Mouse (Mus musculus) heart, embryonic 14.5 days (tissue): ENCODE data around the gene Gimap5. TPM values are rescaled to one million over a fixed set of nuclear protein-coding genes. Genes with fewer than 3 reads are reported as not detected.
A peak's percentile ranks its signal among the peaks of the same experiment; 100 is the strongest.

Experiments used
- ATAC-seq: fragments of 200-750 bp; cut with Nextera tagmentation; 2 replicates; pipeline ENCODE4 v1.8.0; 2017; ENCODE audit warnings: low read depth, moderate TSS enrichment; ENCODE audit not compliant: insufficient number of reproducible peaks, insufficient read depth, low FRiP score
- H3K27ac ChIP-seq, 2 experiments: fragments of 200-500 bp in 1 of 2; fragments of 300-500 bp in 1 of 2; sonication (generic) in 1 of 2; replicated peaks in 1 of 2; 2 replicates each; pipeline ENCODE4 v1.5.1; 2012 to 2014; ENCODE audit warnings: low read depth in 2 of 2, low read length in 2 of 2, control low read depth in 1 of 2, mild to moderate bottlenecking in 1 of 2, mixed read lengths in 1 of 2; ENCODE audit not compliant: control insufficient read depth in 1 of 2, insufficient read depth in 1 of 2
- H3K27me3 ChIP-seq: fragments of 300-500 bp; sonication (generic); 2 replicates; pipeline ENCODE4 v1.6.1; 2014; ENCODE audit warnings: mild to moderate bottlenecking, low read length, control low read depth; ENCODE audit not compliant: control insufficient read depth, insufficient read depth
- H3K36me3 ChIP-seq: fragments of 300-500 bp; sonication (generic); 2 replicates; pipeline ENCODE4 v1.6.1; 2014; ENCODE audit warnings: mild to moderate bottlenecking, control low read depth, low read length, mixed read lengths; ENCODE audit not compliant: control insufficient read depth, insufficient read depth
- H3K4me1 ChIP-seq, 2 experiments: fragments of 200-500 bp in 1 of 2; fragments of 300-500 bp in 1 of 2; sonication (generic) in 1 of 2; 2 replicates each; pipeline ENCODE4 v1.6.1; 2012 to 2014; ENCODE audit warnings: low read length in 2 of 2, control low read depth in 1 of 2, mixed read lengths in 1 of 2; ENCODE audit not compliant: control insufficient read depth in 2 of 2, insufficient read depth in 2 of 2
- H3K4me2 ChIP-seq: fragments of 300-500 bp; sonication (generic); 2 replicates; pipeline ENCODE4 v1.6.1; 2014; ENCODE audit warnings: mild to moderate bottlenecking, low read length
- H3K4me3 ChIP-seq, 2 experiments: fragments of 200-500 bp in 1 of 2; fragments of 300-500 bp in 1 of 2; sonication (generic) in 1 of 2; 2 replicates each; pipeline ENCODE4 v1.5.1; 2012 to 2014; ENCODE audit warnings: low read length in 2 of 2, mild to moderate bottlenecking in 2 of 2, control low read depth in 1 of 2, low read depth in 1 of 2, moderate library complexity in 1 of 2; ENCODE audit not compliant: control insufficient read depth in 1 of 2, insufficient read depth in 1 of 2
- H3K9ac ChIP-seq: fragments of 300-500 bp; sonication (generic); 2 replicates; pipeline ENCODE4 v1.6.1; 2014; ENCODE audit warnings: mild to moderate bottlenecking, low read length
- H3K9me3 ChIP-seq: fragments of 300-500 bp; sonication (generic); 2 replicates; pipeline ENCODE4 v1.6.1; 2016; ENCODE audit warnings: low read length, control low read depth; ENCODE audit not compliant: control insufficient read depth
- WGBS: fragments of 180-500 bp; shearing (Covaris S2); extraction: QIAGEN DNeasy Blood & Tissue Kit; methylation state at CpG from one replicate; pipeline ENCODE4 v1.1.7; 2014; 5-methylcytosine and 5-hydroxymethylcytosine counted together
- polyA plus RNA-seq: library from polyadenylated mRNA; unstranded; fragments of >200 nt; fragmentation: Nextera tagmentation; extraction: Ambion mirVana; gene quantifications from 2 replicates; pipeline ENCODE4 v1.2.1, GENCODE M21; 2014

Gene Gimap5
- polyA plus RNA-seq, 1 experiment from 2014 or later, result 8.7 TPM

DNA sequence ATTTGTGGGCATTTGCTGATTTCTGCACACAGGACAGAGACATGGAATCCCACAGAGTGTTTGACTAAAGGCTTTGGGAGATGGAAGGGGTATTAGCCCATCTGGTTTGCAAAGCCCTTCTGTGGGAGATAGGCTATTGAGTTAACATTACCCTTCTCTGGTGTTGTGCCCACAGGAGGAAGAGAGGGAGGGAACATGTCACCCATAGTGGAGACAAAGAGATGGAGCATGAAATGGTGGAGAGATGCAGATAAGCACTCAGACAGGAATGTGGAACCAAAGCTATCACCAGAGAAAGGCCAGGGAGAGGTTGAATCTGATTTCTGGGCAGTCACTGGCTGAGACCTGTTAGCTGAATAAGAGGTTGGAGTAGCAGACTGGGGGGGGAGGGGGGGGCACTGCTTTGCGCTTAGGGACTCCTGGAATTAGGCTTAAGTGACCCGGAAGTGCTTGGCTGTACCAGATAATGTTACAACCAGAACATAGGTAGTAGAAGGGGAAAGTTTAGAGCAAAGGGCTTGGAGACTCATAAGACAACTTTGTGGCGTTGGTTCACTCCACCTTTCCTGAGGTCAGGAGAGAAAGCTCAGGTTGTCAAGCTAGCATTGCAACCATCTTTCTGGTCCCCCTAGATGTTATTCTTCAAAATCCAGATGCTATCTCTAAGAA lies 5.4 kb upstream of the Gimap5 start:
- H3K27me3 ChIP-seq, result peaks cover 29% of the 10 kb centered on the region
- peak overlapping the region; percentile 7 to 19; a peak in 3 of 4 replicates for H3K4me3 ChIP-seq
- no peaks in the 10 kb centered on the region for H3K9me3 ChIP-seq
- H3K4me2 ChIP-seq, result peak overlapping the region; percentile 55
- no peak for ATAC-seq
- H3K36me3 ChIP-seq, result no peaks in the 10 kb centered on the region
- peak overlapping the region; percentile 16 for H3K9ac ChIP-seq
- WGBS, result 49% methylated on average over 3 of the region's 3 CpGs
- H3K4me1 ChIP-seq, result peaks cover 0 to 4% of the 10 kb centered on the region in 2 experiments; a peak in 2 of 4 replicates
- peak overlapping the region; percentile 32 to 68; a peak in 3 of 4 replicates for H3K27ac ChIP-seq

DNA sequence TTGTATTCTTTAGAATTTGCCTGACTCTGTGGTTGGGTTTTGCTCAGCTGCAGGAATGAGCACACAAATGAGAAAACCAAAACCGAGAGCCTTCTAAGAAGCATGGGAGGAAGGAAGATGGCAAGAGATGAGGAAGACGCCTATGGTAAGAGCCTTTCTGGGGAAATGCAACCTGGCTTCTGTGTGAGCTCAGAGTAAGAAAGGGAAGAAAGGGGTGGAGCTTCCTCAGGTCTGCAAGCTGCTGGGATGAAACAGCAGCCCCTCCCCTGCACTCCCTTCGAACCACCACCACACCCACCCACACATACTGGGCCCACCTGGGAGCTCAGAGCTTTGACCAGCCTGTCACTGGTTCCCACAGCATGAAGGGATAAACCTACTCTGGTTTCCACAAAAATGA lies 4.7 kb upstream of the Gimap5 start:
- ATAC-seq, result no peak
- H3K9me3 ChIP-seq, result no peaks in the 10 kb centered on the region
- peak overlapping the region; percentile 55 for H3K4me2 ChIP-seq
- H3K9ac ChIP-seq, result no peak overlapping the region
- 35% methylated on average over 3 of the region's 3 CpGs for WGBS
- peaks cover 29% of the 10 kb centered on the region for H3K27me3 ChIP-seq
- peaks cover 0 to 4% of the 10 kb centered on the region in 2 experiments; a peak in 2 of 4 replicates for H3K4me1 ChIP-seq
- no peak overlapping the region for H3K27ac ChIP-seq
- no peak overlapping the region for H3K4me3 ChIP-seq
- no peaks in the 10 kb centered on the region for H3K36me3 ChIP-seq

DNA sequence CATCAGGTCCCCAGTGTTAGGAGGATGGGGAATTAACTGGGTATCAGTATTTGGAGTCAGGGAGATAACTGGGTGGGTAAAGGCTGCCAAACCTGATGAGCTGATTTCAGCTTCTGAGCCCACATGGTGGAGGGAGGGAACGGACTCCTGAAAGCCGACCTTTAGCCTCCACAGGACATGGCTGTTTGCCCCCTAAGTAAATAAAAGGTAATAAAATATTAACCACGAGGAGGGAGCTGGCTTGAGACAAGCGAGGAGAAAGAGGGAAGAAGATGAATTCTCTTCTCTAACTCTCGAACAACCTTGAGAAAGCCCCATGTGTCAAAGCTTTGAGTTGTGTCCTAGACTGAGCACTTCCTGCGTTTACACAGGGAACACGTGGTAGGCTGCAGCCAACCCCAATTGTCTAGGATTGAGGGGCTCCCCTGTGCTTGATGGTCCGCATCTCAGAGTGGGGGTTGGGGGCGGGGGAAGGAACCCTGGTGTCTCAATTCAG lies 4.2 kb upstream of the Gimap5 start:
- 26% methylated on average over 9 of the region's 9 CpGs for WGBS
- Histone ChIP-seq H3K27me3 (peaks cover 29% of the 10 kb centered on the region), H3K27ac (no peak overlapping the region)

DNA sequence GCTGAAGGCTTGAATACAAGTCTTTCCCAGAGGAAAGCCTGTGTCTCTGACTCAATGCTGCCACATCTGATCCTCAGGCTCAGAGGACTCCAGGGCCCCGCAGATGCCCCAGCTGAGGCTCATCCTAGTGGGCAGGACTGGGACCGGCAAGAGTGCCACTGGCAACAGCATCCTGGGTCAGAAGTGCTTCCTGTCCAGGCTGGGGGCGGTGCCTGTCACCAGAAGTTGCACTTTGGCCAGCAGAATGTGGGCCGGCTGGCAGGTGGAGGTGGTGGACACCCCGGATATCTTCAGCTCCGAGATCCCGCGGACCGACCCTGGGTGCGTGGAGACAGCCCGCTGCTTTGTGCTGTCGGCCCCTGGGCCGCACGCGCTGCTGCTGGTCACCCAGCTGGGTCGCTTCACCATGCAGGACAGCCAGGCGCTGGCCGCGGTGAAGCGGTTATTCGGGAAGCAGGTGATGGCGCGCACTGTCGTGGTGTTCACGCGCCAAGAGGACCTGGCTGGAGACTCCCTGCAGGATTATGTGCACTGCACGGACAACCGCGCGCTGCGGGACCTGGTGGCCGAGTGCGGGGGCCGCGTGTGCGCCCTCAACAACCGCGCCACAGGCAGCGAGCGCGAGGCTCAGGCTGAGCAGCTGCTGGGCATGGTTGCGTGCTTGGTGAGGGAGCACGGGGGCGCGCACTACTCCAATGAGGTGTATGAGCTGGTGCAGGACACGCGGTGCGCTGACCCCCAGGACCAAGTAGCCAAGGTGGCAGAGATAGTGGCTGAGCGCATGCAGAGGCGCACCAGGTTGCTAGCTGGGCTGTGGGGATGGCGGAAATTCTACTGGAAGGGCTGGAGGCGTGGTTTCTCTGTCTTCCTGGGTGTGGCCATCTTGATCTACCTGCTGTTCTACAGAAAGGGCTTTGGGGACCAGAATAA lies 3.3 kb upstream of the Gimap5 start:
- ATAC-seq, result no peak
- peak overlapping the region; percentile 9; the same call in 1 of the 2 replicates for H3K9ac ChIP-seq
- WGBS, result 14% methylated on average over 52 of the region's 52 CpGs

More for the DNA sequence above, 4.2 kb upstream of the Gimap5 start:
- H3K36me3 ChIP-seq, result no peaks in the 10 kb centered on the region
- no peak overlapping the region for H3K4me2 ChIP-seq
- no peak overlapping the region for H3K9ac ChIP-seq
- no peak for ATAC-seq
- H3K4me3 ChIP-seq, result no peak overlapping the region
- no peaks in the 10 kb centered on the region for H3K9me3 ChIP-seq
- peaks cover 0 to 4% of the 10 kb centered on the region in 2 experiments; a peak in 2 of 4 replicates for H3K4me1 ChIP-seq

GRCm38 (mm10) chr6:48745490-48745889 lies 507 bp upstream of the Gimap5 start:
- Histone ChIP-seq H3K9ac (peak overlapping the region; percentile 38; the same call in 1 of the 2 replicates), H3K36me3 (no peaks in the 10 kb centered on the region), H3K4me1 (peaks cover 0 to 4% of the 10 kb centered on the region in 2 experiments; a peak in 2 of 4 replicates), H3K27me3 (peaks cover 29% of the 10 kb centered on the region), H3K4me2 (peak overlapping the region; percentile 56), H3K4me3 (no peak overlapping the region), H3K9me3 (no peaks in the 10 kb centered on the region), H3K27ac (peak overlapping the region; percentile 67 to 80; a peak in 3 of 4 replicates)
- ATAC-seq, result no peak
- 46% methylated on average over 2 of the region's 2 CpGs for WGBS

More for the DNA sequence above, 3.3 kb upstream of the Gimap5 start:
- no peak overlapping the region for H3K27ac ChIP-seq
- H3K4me2 ChIP-seq, result peak overlapping the region; percentile 69
- no peaks in the 10 kb centered on the region for H3K9me3 ChIP-seq
- peaks cover 29% of the 10 kb centered on the region for H3K27me3 ChIP-seq
- H3K36me3 ChIP-seq, result no peaks in the 10 kb centered on the region
- peaks cover 0 to 4% of the 10 kb centered on the region in 2 experiments; a peak in 2 of 4 replicates for H3K4me1 ChIP-seq
- peak overlapping the region; percentile 25 to 41 for H3K4me3 ChIP-seq

- ATAC-seq, result no peak
- Histone ChIP-seq H3K4me3 (peak overlapping the region; percentile 9 to 12; a peak in 1 of 4 replicates), H3K27ac (peak overlapping the region; percentile 47 to 80; a peak in 3 of 4 replicates), H3K9me3 (no peaks in the 10 kb centered on the region), H3K4me1 (peaks cover 0 to 4% of the 10 kb centered on the region in 2 experiments; a peak in 1 of 4 replicates), H3K27me3 (peaks cover 18% of the 10 kb centered on the region), H3K4me2 (peak overlapping the region; percentile 56), H3K36me3 (no peaks in the 10 kb centered on the region), H3K9ac (peak overlapping the region; percentile 61; the same call in 1 of the 2 replicates)
- WGBS, result 50% methylated on average over 7 of the region's 7 CpGs
These were observed 1.3 kb downstream of the Gimap5 start for GRCm38 (mm10) chr6:48747091-48747966.
